Mouse (Mus musculus) olfactory bulb, adult 2 months (tissue): ENCODE data around the gene Gpr62. TPM values are rescaled to one million over a fixed set of nuclear protein-coding genes. Genes with fewer than 3 reads are reported as not detected.

Experiments used
- H3K27ac ChIP-seq: fragments of 200-500 bp; 2 replicates; pipeline ENCODE4 v1.5.1; 2012; ENCODE audit warnings: low read depth, low read length; ENCODE audit not compliant: insufficient read depth
- H3K4me1 ChIP-seq: fragments of 200-500 bp; 2 replicates; pipeline ENCODE4 v1.6.1; 2012; ENCODE audit warnings: low read length; ENCODE audit not compliant: control insufficient read depth, insufficient read depth
- H3K4me3 ChIP-seq: fragments of 200-500 bp; 2 replicates; pipeline ENCODE4 v1.5.1; 2012; ENCODE audit warnings: mild to moderate bottlenecking, low read depth, low read length, moderate library complexity; ENCODE audit not compliant: insufficient read depth
- CTCF ChIP-seq: fragments of 200-500 bp; IDR thresholded peaks from 2 replicates; pipeline ENCODE4 v1.5.1; 2012; ENCODE audit warnings: low read depth, mild to moderate bottlenecking, low read length, moderate library complexity; ENCODE audit not compliant: insufficient read depth
- POLR2A ChIP-seq: fragments of 200-500 bp; IDR thresholded peaks from 2 replicates; pipeline ENCODE4 v1.6.1; 2012; ENCODE audit warnings: mild to moderate bottlenecking, low read depth, low read length, moderate library complexity; ENCODE audit not compliant: insufficient read depth
- WGBS: fragments of 180-500 bp; shearing (Covaris S2); methylation state at CpG from one replicate; pipeline ENCODE4 v1.1.7; 2018; 5-methylcytosine and 5-hydroxymethylcytosine counted together
- polyA plus RNA-seq: library from polyadenylated mRNA; stranded (reverse); fragments of >200 nt; gene quantifications from 2 replicates; pipeline ENCODE4 v1.2.4, GENCODE M21; 2012; ENCODE audit warnings: low replicate concordance; ENCODE audit not compliant: missing spikeins, insufficient read depth, insufficient read length

Gene Gpr62
- polyA plus RNA-seq, 1 experiment = not detected

DNA sequence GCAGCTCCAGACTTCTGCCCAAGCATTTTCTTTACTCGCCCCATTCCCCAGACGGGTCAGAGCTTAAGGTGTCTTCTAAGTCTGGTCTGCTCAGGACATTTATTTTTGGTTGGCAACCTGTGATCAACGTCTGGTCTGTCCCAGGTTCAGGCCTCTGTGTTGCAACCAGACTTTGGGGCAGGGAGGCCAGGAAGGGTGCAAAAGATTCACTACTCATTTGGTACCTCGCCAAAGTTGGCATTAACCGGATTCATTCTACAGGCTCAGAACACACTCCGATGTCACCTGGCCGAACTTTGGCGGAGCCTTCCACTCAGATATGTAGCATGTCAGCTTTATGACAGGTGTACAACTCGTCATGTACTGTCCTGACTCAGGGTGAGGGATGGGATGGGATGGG lies 17.8 kb downstream of the Gpr62 start:
- TF ChIP-seq POLR2A (no peak), CTCF (no peak)
- WGBS = 33% methylated on average over 9 of the region's 9 CpGs
- H3K27ac ChIP-seq = no peak overlapping the region
- H3K4me3 ChIP-seq = peak overlapping the region; percentile 78
- peaks cover 22% of the 10 kb centered on the region for H3K4me1 ChIP-seq

DNA sequence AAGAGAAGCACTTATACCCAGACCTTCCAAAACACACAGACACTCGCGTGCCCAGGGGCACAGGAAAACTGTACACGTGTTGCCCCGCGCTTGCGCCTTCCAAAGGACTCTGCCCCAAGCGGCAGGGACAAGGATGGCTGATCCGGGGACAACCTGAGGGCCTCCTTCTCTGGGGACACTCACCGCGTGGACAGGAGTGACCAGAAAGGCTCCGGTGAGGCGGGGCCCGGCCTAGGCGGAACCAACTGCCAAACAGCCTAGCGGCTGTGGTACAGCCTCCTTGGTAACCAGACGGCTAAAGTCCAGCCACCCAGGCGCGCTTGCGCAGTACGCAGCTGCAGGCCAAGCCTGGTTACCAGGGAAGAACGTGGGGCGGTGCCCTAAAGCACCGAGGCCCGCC lies 18.4 kb downstream of the Gpr62 start, which contains the start of the genes Abhd14b and Abhd14a:
Gene Abhd14b (plus strand): TSS at position 112 of the 400 bp plus-strand sequence.
Gene Abhd14a (minus strand): TSS at position 331 of the 400 bp plus-strand sequence.
- TF ChIP-seq CTCF (peak; percentile 83), POLR2A (peak; percentile 74)
- WGBS = under 1% methylated on average over 24 of the region's 24 CpGs
- H3K4me1 ChIP-seq = peaks cover 19% of the 10 kb centered on the region
- H3K27ac ChIP-seq = peak within 1 kb of the TSS; percentile 61; the same call in 1 of the 2 replicates
- peak within 1 kb of the TSS; percentile 78 for H3K4me3 ChIP-seq

GRCm38 (mm10) chr9:106444836-106445235 lies 20.9 kb downstream of the Gpr62 start:
- WGBS = 85% methylated on average over 4 of the region's 4 CpGs
- Histone ChIP-seq H3K4me3 (no peak overlapping the region), H3K4me1 (peaks cover 19% of the 10 kb centered on the region), H3K27ac (no peak overlapping the region)
- TF ChIP-seq POLR2A = no peak
- TF ChIP-seq CTCF = no peak

DNA sequence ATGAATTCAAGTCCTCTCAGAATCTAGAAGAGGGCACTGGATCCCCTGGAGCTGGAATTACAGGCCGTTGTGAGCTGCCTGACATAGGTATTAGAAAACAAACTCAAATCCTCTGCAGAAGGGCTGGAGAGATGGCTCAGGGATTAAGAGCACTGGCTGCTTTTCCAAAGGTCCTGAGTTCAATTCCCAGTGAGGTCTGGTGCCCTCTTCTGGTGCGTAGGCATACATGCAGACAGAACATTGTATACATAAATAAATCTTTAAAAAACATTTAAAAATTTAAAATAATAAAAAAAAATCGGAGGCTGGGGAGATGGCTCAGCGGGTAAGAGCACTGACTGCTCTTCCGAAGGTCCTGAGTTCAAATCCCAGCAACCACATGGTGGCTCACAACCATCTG lies 23.1 kb downstream of the Gpr62 start:
- no peak overlapping the region for H3K27ac ChIP-seq
- TF ChIP-seq POLR2A = no peak
- no peak for TF ChIP-seq CTCF
- peaks cover 18% of the 10 kb centered on the region for H3K4me1 ChIP-seq
- H3K4me3 ChIP-seq = no peak overlapping the region
- 81% methylated on average over 5 of the region's 5 CpGs for WGBS

GRCm38 (mm10) chr9:106436566-106436965 lies 29.2 kb downstream of the Gpr62 start:
- H3K27ac ChIP-seq = no peak overlapping the region
- H3K4me1 ChIP-seq = peaks cover 21% of the 10 kb centered on the region
- no peak for TF ChIP-seq CTCF
- TF ChIP-seq POLR2A = no peak
- whole genome bisulfite sequencing = 89% methylated on average over 9 of the region's 9 CpGs
- no peak overlapping the region for H3K4me3 ChIP-seq

DNA sequence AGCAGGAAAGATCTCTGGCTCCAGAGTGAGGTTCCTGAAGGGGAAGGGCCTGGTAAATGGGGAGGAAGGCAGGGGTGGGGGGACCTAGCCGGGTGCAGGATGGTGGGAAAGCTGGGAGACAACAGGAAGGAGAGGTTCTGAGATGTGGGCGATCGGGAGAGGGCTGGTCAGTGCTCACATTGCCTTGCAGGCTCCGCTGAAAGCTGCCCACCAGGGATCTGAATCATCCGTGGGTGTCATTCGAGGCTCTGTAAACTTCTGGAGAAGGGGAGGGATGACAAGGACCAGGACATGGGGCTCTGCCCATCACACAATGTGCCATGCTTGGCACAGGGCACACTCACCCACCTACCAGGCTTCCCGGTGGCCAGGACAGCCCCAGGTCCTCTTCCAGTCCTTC lies 32.3 kb downstream of the Gpr62 start:
- no peak for TF ChIP-seq CTCF
- no peak for TF ChIP-seq POLR2A
- Histone ChIP-seq H3K4me3 (no peak overlapping the region), H3K4me1 (peaks cover 14% of the 10 kb centered on the region), H3K27ac (no peak overlapping the region)
- 44% methylated on average over 7 of the region's 7 CpGs for WGBS

- peak overlapping the region; percentile 83 for H3K27ac ChIP-seq
- peaks cover 7% of the 10 kb centered on the region; the same call in 1 of the 2 replicates for H3K4me1 ChIP-seq
- H3K4me3 ChIP-seq = peak overlapping the region; percentile 94
- 2% methylated on average over 4 of the region's 4 CpGs for WGBS
- TF ChIP-seq CTCF (no peak), POLR2A (no peak)
These were observed 35.8 kb downstream of the Gpr62 start for GRCm38 (mm10) chr9:106430015-106430264.

GRCm38 (mm10) chr9:106429221-106430014 lies 36.3 kb downstream of the Gpr62 start, which contains the start of gene Rpl29:
Rpl29 (plus strand) TSS chr9:106429454.
- WGBS = under 1% methylated on average over 55 of the region's 55 CpGs
- H3K4me1 ChIP-seq = peaks cover 4% of the 10 kb centered on the region; the same call in 1 of the 2 replicates
- TF ChIP-seq POLR2A (peak; percentile 71), CTCF (no peak)
- peak within 1 kb of the TSS; percentile 95 for H3K27ac ChIP-seq
- peak within 1 kb of the TSS; percentile 94 for H3K4me3 ChIP-seq

- Histone ChIP-seq H3K4me1 (peaks cover 4% of the 10 kb centered on the region; the same call in 1 of the 2 replicates), H3K27ac (peak overlapping the region; percentile 95), H3K4me3 (peak overlapping the region; percentile 78)
- no peak for TF ChIP-seq POLR2A
- TF ChIP-seq CTCF = no peak
- 3% methylated on average over 11 of the region's 11 CpGs for WGBS
These were observed 37.0 kb downstream of the Gpr62 start for GRCm38 (mm10) chr9:106428719-106429220.
